Mouse (Mus musculus) heart, postnatal 4 days (tissue): ENCODE results near the gene Ptcd1. TPM values are rescaled to one million over a fixed set of nuclear protein-coding genes. Genes with fewer than 3 reads are reported as not detected.
"Not testable (repeated sequence)": the region's sequence is repeated elsewhere in the genome, so short reads cannot be mapped to it uniquely, and the experiment has no call there.

ENCODE experiments used
- DNase-seq: peaks from one replicate; pipeline ENCODE4 v3.0.0; 2021
- total RNA-seq, 2 experiments: library from RNA; stranded (reverse); gene quantifications; 2 replicates each; pipeline ENCODE4 v1.2.3; 2021

The Ptcd1 gene
- total RNA-seq, 2 experiments from 2014 or later: 18.6 to 21.7 TPM

DNA sequence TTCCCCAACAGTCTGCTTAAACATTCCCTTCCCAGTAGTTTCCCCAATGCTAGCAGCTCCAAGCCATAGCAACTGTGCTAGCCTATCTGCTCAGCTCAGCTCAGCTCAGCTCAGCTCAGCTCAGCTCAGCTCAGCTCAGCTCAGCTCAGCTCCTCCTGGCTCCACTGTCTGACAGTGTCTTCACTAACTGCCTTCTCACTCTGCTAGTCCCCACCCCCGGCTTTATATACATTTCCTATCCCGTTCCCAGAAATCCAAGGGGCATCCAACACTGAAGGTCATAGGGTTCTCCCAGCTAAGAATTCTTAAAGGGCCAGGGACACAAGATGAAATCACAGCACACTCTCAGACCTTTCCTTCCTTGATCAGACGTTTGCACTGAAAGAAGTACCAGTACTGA is 2.2 kb downstream of the Ptcd1 start:
- DNase-seq: no peak

DNA sequence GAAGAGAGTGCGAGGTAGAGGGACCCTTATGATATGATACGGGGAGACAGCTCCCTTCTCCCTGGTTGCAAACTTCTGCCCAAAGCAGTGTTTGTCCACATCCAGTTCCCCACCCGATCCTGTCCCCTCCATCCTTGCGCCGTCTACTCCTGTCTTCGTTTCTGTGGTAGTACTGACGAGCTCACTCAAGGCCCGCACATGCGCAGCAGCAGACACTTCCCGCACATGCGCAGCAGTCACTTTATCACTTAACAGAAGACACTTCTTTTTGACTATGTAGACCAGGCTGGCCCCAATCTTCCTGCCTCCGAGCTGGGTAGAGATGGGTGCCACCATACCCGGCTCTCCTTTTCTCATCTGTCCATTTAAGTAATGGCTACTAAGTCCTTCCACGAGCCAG is 5.5 kb downstream of the Ptcd1 start:
- DNase-seq: no peak

DNA sequence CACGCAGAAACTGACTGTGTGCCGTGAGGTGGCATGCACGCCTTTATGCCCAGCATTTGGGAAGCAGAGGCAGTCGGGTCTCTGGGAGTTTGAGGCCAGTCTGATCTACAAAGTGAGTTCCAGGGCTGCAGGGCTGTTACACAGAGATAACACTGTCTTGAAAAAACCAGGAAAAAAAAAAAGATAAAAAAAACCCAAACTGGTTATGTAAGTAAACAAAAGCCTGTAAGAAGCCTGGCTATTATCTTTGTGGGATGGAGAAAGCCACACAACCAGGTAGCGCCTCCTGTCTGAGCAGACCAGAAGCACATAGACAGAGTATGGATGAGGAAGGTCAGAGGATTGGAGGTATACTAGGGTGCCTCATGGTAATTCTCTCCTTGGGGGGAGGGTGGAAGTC is 14.2 kb downstream of the Ptcd1 start:
- no peak for DNase-seq

DNA sequence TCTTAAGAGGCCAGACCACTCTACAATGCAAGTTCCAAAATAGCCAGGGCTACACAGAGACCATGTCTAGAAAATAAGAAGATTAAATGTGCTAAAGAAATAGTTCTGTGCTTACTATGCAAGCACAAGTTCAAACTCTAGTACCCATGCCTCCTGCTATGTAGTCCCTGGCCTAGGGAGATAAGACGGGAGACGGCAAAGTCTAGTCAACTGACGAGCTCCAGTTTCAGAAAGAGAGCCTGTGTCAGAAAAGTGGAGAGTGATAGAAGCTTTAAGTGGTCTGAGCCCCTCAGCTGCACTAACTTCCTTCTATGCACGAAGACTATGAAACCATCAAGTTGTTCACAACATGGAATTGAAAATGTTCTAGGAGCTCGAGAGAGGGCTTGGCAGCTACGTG is 17.6 kb downstream of the Ptcd1 start:
- DNase-seq: no peak

DNA sequence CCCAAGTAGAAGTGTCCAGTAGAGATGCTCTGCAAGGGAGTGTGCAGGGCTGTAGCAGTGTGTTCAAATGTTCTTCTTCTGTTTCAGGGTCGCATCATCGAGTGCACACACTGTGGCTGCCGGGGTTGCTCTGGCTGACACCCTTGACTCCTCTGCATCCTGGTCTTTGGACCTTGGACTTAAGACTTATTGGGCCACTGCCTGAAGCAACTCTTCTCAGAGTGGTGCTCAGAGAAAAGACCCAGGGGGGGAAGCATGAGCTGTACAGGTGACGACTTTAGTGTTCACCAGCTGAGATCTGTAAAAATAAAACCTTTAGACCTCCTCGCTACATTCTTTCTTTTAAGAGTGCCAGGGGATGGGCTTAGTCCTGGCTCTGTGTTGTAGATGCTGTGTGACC is 19.2 kb downstream of the Ptcd1 start:
- DNase-seq: no peak

DNA sequence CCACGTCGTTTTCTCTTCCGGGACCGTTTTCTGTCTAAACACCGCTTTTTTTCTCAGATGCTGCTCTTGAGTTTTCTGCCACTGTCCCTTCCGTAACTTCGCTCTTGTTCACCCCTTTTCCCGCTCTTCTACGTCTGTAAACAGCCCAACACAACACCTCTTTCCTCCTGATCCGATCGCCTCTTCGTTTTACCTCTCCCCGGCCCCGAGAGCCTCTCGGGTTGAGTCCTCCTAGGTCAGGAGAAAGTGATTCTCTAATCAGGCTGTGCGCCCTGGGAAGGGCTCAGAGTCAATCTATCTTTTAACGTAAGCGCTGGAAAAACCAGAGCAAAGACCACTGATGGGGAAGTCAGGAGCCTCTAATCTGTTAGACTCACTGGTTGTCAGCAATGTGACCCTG is 26.3 kb downstream of the Ptcd1 start:
- peak; percentile 36 for DNase-seq

DNA sequence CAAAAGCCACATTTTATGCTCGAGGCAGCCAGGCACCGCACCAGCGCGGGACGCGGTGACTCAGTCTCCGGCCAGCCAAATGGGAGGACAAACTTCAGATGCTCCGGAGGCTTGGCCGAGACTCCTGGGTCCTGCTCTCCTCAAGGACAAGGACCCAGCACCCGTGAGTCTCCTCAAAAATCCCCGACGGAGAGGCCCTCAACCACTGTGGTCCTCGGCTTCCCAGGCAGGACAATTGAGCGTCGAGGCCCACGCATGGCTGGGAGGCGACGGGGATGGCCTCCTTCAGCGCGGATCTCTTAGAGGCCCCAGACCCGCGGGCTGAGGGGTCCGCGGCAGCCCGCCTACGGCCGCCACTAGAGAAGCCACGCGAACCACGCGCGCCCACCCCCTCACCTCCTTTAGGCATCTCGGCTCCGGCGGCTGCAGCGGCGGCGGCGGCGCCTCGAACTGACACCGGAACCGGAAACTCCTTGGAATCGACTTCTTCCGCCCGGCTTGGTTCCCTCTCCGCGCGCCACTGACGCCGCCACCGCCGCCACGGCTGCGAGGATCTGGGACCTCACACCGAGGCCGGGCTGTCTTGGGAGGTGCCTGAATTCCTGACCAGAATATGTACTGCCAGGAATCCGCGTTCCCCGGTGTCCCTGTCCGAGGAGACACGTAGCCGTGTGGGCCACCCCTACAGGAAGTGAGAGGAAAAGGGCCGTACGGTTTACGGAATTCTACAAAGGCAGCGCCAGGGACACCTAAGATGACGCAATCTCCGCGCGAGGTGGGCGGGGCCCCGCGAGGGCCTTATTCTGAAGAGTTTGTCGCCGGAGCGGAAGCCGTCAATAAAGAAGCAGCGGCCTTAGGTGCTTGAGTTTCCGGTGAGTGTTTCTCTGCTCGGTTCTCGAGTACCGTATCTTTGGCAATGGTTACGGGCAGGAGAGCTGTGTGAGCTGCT is 27.1 kb downstream of the Ptcd1 start, which contains the start of the genes Pdap1 and Bud31:
Gene Pdap1, minus strand, starts transcription at position 668 of the 949 bp plus-strand sequence.
Gene Bud31, plus strand, starts transcription at position 792 of the 949 bp plus-strand sequence.
- DNase-seq: peak; percentile 96

DNA sequence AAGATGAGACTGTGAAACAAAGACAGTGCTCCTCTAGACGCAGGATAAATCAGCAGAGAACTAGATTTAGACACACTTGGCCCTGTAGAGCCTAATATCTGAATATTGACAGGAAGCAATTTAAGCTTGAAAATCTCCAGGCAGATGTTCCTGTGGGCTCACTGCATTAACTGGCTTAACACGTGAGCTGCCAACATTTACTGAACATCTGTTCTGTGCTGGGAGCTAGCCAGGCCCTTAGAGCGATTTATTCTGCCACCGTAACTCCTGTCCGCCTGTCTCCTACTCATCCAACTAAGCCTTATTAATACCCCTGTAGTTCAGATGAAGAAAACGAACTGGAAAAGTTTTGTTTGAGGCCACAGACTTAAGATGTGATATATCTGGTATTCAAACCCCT is 28.1 kb downstream of the Ptcd1 start:
- DNase-seq: no peak

DNA sequence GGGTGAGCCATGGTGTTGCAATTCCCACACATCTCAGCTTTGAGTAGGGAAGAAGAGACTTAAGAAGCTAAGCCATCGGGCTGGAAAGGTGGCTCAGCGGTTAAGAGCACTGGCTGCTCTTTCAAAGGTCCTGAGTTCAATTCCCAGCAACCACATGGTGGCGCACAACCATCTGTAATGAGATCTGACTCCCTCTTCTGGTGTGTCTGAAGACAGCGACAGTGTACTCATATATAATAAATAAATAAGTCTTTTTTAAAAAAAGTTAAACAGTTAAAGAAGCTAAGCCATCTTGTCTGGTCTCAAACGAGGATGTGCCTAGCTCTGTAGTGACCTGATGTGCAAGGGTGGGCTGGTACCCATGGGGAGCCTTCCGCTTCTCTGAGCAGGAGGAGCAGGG is 33.6 kb downstream of the Ptcd1 start:
- not testable (repeated sequence) for DNase-seq

DNA sequence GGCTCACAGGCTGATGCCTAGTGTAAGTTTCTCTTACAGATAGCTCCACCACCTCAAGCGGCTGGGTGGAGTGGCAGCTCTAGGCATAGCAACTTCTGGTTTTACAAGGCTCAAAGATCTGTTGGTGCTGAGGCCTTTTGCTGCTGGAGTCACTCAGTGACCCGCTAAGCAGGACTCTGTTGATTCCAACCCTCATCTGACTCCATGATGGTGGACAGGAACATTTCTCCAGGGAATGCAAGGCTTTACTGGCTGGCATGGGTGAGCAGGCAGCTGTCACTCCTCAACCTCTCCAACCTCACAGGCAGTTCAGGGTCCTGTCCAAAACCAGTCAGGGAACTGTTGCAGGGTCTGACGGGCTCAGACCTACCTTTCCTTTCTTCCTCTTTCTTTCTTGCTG is 35.9 kb downstream of the Ptcd1 start:
- DNase-seq: no peak

DNA sequence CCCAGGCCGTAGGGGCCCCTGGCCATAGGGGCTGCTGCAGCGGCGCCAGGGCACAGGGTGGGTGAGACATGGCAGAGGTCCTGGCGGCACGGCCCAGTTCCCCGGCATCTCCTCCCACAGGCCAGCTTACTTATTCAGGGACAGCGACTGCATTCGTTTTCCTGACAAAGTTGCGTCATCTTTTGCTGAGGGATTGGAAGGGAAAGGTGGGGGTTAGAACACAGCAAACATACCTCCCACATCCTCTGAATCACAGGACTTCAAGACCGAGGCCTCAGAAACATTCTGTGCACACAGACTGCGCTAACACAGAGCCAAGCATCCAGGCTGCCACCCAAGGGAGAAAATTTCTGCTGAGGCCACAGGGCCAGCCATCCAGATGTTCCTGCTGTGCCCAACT is 36.7 kb downstream of the Ptcd1 start:
- peak; percentile 38 for DNase-seq

DNA sequence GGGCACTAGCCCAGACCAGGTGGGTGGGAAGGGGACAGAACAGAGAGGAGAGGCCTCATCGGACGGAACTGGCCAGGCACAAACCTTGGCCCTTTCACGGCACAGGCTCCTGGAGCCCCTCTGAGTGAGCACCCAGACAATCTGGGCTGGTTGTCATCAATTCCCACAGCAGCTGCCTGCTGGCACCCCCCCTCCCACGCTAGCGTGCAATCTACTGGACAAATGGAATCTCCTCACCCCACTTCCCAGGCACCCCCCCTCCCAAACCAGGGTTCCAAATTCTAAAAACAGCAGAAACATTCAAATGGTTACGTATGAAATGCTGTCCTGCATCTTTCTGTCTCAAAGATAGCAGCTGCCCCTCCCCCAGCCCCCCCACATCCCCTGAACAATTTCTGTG is 37.1 kb downstream of the Ptcd1 start:
- DNase-seq: not testable (repeated sequence)

DNA sequence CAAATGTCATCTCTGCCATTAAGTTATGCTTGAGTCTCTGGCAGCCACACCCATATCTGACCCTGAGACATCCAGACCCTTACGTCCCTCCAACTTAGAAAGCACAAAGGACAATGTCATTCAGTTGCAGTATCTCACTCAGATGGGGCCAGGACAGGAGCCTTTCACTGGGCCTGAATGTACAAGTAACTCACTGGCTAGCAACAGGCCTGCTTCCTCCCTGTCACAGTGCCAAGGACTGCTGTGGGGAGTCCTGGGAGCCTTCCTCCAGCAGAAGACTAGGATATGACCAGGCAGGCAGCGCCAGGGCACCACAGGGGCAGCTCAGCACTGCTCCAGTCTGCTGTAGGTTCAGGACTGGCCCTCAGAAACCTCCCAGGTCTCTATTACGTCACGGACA is 37.8 kb downstream of the Ptcd1 start:
- peak; percentile 55 for DNase-seq

DNA sequence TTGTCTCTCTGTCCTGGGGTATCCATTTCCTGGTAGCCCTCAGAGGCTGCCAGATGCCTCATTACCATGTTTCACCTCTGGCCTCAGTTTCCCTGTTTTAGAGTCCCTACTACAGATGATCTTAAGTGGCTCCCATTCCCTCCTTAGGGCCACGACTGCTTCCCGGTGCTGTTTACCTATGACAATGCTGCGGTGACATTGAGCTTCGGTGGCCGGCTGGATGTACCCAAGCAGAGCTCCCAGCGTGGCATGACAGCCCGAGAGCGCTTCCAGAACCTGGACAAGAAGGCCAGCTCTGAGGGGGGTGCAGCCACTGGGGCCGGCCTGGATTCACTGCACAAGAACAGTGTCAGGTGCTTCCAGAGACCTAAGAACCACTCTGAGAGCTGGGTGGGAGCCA is 40.3 kb downstream of the Ptcd1 start:
- no peak for DNase-seq

DNA sequence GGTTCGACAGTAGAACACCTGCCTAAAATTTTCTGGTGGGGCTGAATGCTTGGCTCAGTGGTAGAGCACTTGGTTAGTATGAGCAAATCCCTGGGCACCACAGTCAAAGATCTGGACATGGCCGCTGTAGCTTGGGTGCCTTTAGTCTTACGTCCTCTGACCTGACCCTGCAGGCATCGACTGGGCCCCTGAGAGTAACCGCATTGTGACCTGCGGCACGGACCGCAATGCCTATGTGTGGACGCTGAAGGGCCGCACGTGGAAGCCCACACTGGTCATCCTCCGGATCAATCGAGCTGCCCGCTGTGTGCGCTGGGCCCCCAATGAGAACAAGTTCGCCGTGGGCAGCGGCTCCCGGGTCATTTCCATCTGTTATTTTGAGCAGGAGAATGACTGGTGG is 43.5 kb downstream of the Ptcd1 start:
- DNase-seq: no peak

DNA sequence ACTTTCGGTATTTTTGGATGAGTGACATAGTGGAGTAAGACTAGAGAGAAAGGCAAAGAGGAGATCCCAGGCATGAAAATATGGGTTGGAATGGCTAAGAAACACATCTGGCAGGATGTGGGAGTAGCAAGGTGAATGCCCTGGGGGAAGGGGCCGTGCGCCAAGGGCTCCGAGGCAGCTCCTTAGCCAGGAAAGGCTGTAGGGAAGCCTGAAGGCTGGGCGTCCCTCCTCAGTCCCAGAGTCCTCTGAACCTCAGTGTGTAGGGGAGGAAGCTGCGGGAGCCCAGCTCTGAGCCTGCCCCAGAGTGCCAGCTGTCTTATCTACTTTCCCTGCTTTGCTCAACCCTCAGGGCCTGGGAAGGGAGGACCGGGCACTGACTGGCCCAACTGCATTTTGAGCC is 46.0 kb downstream of the Ptcd1 start:
- DNase-seq: peak; percentile 46

DNA sequence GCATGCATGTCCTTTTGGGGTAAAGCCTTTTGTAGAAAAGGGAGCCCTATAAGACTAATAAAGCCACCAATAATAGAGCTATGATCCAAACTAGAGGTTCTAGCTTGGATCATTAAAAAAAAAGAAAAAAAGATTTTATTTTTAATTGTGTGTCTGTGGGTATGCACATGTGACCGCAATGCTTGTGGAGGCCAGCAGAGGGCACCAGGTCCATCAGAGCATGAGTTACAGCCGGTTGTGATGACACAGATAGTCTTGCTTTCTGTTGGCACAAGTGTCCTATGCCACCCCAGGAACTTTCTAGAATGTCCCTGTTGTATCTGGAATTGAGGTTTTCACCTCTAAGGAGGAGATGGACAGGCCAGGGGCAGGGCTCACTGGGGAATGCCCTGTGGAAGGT is 47.5 kb downstream of the Ptcd1 start:
- peak; percentile 24 for DNase-seq

DNA sequence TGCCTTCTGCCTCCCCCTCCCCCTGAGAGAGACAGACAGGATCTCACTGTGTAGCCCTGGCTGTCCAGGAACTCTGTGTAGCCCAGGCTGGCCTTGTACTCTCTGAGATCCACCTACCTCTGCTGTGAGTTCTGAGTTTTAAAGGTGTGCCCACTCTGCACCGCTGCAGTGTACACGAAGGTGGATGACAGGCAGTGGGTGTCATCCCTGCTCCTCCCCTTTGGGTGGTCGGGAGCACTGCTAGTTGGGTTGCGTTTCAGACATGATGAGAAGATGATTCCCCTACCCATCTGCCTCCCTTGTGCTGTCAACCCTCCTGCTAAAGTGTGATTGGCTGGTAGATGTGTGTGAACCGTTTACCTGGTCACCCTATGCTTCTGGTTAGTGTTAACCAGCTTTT is 48.4 kb downstream of the Ptcd1 start:
- DNase-seq: no peak

DNA sequence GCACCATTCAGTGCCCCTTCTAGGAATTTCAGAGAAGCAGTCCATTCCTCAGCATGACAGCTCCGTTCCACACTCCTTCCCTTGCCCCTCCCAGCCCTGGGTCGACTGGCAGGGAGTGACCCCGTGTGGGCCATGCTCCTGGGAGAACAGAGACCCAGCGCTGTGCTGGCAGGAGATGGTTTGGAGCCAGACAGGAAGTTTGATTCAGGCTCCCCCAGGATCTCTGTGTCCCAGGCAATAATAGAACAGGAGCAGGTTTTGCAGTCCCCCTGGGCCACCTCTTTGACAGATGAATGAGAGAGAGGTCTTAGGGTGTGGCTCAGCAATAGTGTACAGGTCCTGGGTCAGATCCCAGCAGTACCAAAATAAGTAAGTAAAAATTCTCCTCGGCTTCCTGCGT is 48.9 kb downstream of the Ptcd1 start:
- peak; percentile 22 for DNase-seq

DNA sequence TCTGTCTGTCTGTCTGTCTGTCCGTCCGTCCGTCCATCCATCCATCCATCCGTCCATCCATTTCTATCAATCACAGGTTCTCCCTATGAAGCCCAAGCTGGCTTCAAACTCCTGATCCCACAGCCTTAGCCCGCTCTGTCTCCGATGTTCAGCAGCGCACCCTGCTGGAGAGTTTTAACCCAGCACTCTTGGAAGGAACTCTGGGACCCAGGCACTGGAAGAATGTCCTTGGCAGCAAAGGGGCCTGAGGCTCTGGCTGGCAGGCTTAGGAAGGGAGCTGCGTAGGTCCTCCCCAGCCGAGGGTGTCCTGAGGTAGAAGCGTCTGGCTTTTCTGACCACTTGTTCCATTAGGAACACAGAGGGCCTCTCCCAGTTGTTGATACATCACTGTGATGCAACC is 50.0 kb downstream of the Ptcd1 start:
- DNase-seq: peak; percentile 83

DNA sequence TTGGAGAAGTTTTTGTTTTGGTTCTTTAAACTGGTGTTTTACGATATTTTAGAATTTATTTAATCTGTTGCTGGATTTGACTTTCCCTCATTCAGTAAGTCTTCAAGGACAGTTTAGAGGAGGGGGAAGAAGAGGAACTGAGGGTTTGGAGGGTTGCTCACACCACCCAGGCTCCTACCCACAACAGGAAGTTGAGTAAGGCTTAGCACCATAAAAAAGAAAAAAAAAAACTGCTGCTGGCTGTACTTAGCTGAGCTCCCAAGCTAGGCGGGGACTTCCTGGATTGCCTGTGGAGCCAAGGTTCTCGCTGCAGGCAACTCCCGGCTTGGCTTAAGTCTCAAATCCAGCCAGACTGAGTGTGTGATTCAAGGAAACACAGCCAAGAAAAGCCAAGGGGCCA is 50.6 kb downstream of the Ptcd1 start:
- peak; percentile 73 for DNase-seq

DNA sequence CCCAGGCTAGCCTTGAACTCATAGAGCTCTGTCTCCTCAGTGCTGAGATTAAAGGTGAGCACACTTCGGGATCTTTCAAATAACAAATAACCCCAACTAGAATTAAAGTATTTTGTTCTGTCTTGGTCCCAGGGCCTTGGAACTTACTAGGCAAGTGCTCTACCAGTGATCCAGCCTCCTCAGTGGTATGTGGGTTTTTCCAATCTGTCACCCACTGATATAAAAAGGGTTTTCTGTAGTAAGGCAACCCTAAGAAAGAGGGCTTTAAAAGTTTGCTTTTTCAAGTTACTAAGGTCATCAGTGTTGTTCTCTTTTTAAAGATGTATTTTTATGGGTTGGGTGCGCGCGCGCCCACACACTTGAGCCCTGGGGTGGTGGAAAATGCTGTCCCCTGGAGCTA is 51.2 kb downstream of the Ptcd1 start:
- DNase-seq: no peak

DNA sequence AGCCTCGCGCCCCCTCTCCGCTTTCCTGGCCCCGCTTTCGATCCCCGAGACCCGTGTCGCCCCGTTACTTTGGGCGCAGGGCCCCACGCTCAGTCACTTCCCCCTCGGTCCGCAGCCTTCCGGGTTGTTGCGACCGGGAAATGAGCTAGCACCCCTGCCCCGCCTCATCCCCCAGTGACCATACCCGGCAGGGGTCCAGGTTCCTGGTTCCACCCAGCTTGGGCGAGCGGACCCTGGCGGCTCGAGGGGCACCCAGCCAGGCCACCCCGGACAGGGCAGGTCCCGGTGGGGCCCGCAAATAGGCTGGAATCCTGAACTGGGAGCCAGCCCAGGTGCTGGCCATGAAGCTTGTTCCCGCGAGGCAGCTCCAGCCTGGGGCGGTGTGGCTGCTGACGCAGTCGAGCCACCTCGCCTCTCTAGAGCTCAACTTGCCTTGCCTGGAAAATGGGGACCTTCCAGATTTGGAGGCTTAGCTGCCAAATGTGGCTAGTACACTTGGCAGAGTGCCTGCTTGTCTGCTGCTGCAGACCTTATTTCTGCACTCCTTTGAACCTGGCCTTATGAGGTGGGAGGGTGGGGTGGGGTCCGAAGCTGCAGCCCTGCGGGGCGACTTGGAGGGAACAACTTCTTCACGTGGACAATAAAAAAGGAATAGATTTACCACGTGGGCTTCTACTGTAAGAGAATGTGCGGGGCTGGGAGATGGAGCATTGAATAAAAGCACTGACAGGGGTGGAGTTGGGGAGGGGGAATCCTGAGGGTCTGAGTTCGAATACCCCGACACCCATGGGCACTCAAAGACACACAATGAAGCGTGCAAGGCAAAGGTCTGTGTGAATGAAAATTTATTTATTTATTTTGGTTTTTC is 52.1 kb downstream of the Ptcd1 start:
- peak; percentile 79 for DNase-seq
